Mouse (Mus musculus): ENCODE data around the gene Tgm1. TPM values are rescaled to one million over a fixed set of nuclear protein-coding genes. Genes with fewer than 3 reads are reported as not detected.

Tgm1 gene
- polyA plus RNA-seq (2021; fragmentation: Nextera tagmentation): 0.08 TPM in 1 of 2 replicates, not detected in the other
- long read RNA-seq, experiment 1: 0 reads
- long read RNA-seq, experiment 2: 0 reads

GRCm38 (mm10) chr14:55713729-55714122, at the start of gene Tgm1:
Tgm1 (minus strand) TSS chr14:55713926.

GRCm38 (mm10) chr14:55761163-55761562, 47.4 kb upstream of the Tgm1 start, which contains the start of gene Ltb4r2:
Ltb4r2 (plus strand) TSS chr14:55761428.

GRCm38 (mm10) chr14:55758363-55758784, 44.6 kb upstream of the Tgm1 start, which contains the start of gene Cideb:
Cideb (minus strand) TSS chr14:55758458.

GRCm38 (mm10) chr14:55745180-55745860, 31.6 kb upstream of the Tgm1 start, which contains the start of the genes Dhrs1 and Nop9:
Dhrs1 (minus strand) TSS chr14:55745690.
Nop9 (plus strand) TSS chr14:55745693.

GRCm38 (mm10) chr14:55721700-55722437, 8.1 kb upstream of the Tgm1 start, which contains the start of gene Rabggta:
Rabggta (minus strand) TSS chr14:55722263.

GRCm38 (mm10) chr14:55681160-55682117, 32.3 kb downstream of the Tgm1 start, which contains the start of gene Tinf2:
Tinf2 (minus strand) TSS chr14:55681820.

GRCm38 (mm10) chr14:55671833-55672740, 41.6 kb downstream of the Tgm1 start, which contains the start of the genes Gmpr2 and Nedd8:
Gmpr2 (plus strand) TSS chr14:55671941.
Nedd8 (minus strand) TSS chr14:55672124.

GRCm38 (mm10) chr14:55659960-55660573, 53.7 kb downstream of the Tgm1 start, which contains the start of gene Mdp1:
Mdp1 (minus strand) TSS chr14:55660508.

Other genes starting within 250 kb of the Tgm1 start
- 22.5 and 23.0 TPM in 2 replicates for gene Dhrs4, start 235.2 kb downstream of the Tgm1 start, polyA plus RNA-seq (2021; fragmentation: Nextera tagmentation)
- 1.8 and 2.9 TPM in 2 replicates for gene Carmil3, start 223.3 kb downstream of the Tgm1 start, polyA plus RNA-seq (2021; fragmentation: Nextera tagmentation)
- 661 and 751 TPM in 2 replicates for gene Cpne6, start 203.5 kb downstream of the Tgm1 start, polyA plus RNA-seq (2021; fragmentation: Nextera tagmentation)
- gene Nrl, start 188.9 kb downstream of the Tgm1 start, polyA plus RNA-seq (2021; fragmentation: Nextera tagmentation): 0.13 TPM in 1 of 2 replicates, not detected in the other
- gene Pck2, start 173.7 kb downstream of the Tgm1 start, polyA plus RNA-seq (2021; fragmentation: Nextera tagmentation): 28.8 and 36.0 TPM in 2 replicates
- 70.4 and 77.7 TPM in 2 replicates for gene Dcaf11, start 153.9 kb downstream of the Tgm1 start, polyA plus RNA-seq (2021; fragmentation: Nextera tagmentation)
- not detected in 2 replicates for gene A730061H03Rik, start 153.5 kb downstream of the Tgm1 start, polyA plus RNA-seq (2021; fragmentation: Nextera tagmentation)
- not detected in 2 replicates for gene Fitm1, start 138.3 kb downstream of the Tgm1 start, polyA plus RNA-seq (2021; fragmentation: Nextera tagmentation)
- 54.2 and 58.9 TPM in 2 replicates for gene Psme1, start 135.8 kb downstream of the Tgm1 start, polyA plus RNA-seq (2021; fragmentation: Nextera tagmentation)
- 151 and 161 TPM in 2 replicates for gene Emc9, start 128.6 kb downstream of the Tgm1 start, polyA plus RNA-seq (2021; fragmentation: Nextera tagmentation)
- gene Psme2, start 122.8 kb downstream of the Tgm1 start, polyA plus RNA-seq (2021; fragmentation: Nextera tagmentation): 115 TPM in 2 replicates
- 6.5 and 11.3 TPM in 2 replicates for gene Rnf31, start 122.2 kb downstream of the Tgm1 start, polyA plus RNA-seq (2021; fragmentation: Nextera tagmentation)
- 4.6 and 5.9 TPM in 2 replicates for gene Irf9, start 110.4 kb downstream of the Tgm1 start, polyA plus RNA-seq (2021; fragmentation: Nextera tagmentation)
- gene Rec8, start 95.9 kb downstream of the Tgm1 start, polyA plus RNA-seq (2021; fragmentation: Nextera tagmentation): 0.78 and 0.95 TPM in 2 replicates
- 48.5 and 50.1 TPM in 2 replicates for gene Ipo4, start 78.0 kb downstream of the Tgm1 start, polyA plus RNA-seq (2021; fragmentation: Nextera tagmentation)
- 0.14 and 0.48 TPM in 2 replicates for gene Gm49378, start 76.0 kb downstream of the Tgm1 start, polyA plus RNA-seq (2021; fragmentation: Nextera tagmentation)
- 32.7 and 36.4 TPM in 2 replicates for gene Tm9sf1, start 70.1 kb downstream of the Tgm1 start, polyA plus RNA-seq (2021; fragmentation: Nextera tagmentation)
- gene Tssk4, start 63.7 kb downstream of the Tgm1 start, polyA plus RNA-seq (2021; fragmentation: Nextera tagmentation): 0.11 and 0.29 TPM in 2 replicates
- 62.3 and 63.2 TPM in 2 replicates for gene Mdp1, start 53.4 kb downstream of the Tgm1 start, polyA plus RNA-seq (2021; fragmentation: Nextera tagmentation)
- 24.9 and 27.8 TPM in 2 replicates for gene Gmpr2, start 42.0 kb downstream of the Tgm1 start, polyA plus RNA-seq (2021; fragmentation: Nextera tagmentation)
- gene Nedd8, start 41.8 kb downstream of the Tgm1 start, polyA plus RNA-seq (2021; fragmentation: Nextera tagmentation): 665 and 692 TPM in 2 replicates
- gene Tinf2, start 32.1 kb downstream of the Tgm1 start, polyA plus RNA-seq (2021; fragmentation: Nextera tagmentation): 8.2 and 9.7 TPM in 2 replicates
- gene Rabggta, start 8.3 kb upstream of the Tgm1 start, polyA plus RNA-seq (2021; fragmentation: Nextera tagmentation): 31.9 and 38.2 TPM in 2 replicates
- gene Dhrs1, start 31.8 kb upstream of the Tgm1 start, polyA plus RNA-seq (2021; fragmentation: Nextera tagmentation): 123 and 128 TPM in 2 replicates
- 8.1 and 8.5 TPM in 2 replicates for gene Nop9, start 31.8 kb upstream of the Tgm1 start, polyA plus RNA-seq (2021; fragmentation: Nextera tagmentation)
- 3.9 and 5.8 TPM in 2 replicates for gene Cideb, start 44.5 kb upstream of the Tgm1 start, polyA plus RNA-seq (2021; fragmentation: Nextera tagmentation)
- 0.16 and 0.54 TPM in 2 replicates for gene Ltb4r2, start 47.5 kb upstream of the Tgm1 start, polyA plus RNA-seq (2021; fragmentation: Nextera tagmentation)
- 0.26 TPM in 1 of 2 replicates, not detected in the other for gene Ltb4r1, start 52.0 kb upstream of the Tgm1 start, polyA plus RNA-seq (2021; fragmentation: Nextera tagmentation)
- gene Adcy4, start 70.2 kb upstream of the Tgm1 start, polyA plus RNA-seq (2021; fragmentation: Nextera tagmentation): 1.4 TPM in 2 replicates
- 0.45 and 0.55 TPM in 2 replicates for gene Ripk3, start 74.9 kb upstream of the Tgm1 start, polyA plus RNA-seq (2021; fragmentation: Nextera tagmentation)
- 0.25 TPM in 1 of 2 replicates, not detected in the other for gene Nfatc4, start 109.2 kb upstream of the Tgm1 start, polyA plus RNA-seq (2021; fragmentation: Nextera tagmentation)
- gene Nynrin, start 140.1 kb upstream of the Tgm1 start, polyA plus RNA-seq (2021; fragmentation: Nextera tagmentation): 0.49 and 0.88 TPM in 2 replicates
- gene Cbln3, start 170.5 kb upstream of the Tgm1 start, polyA plus RNA-seq (2021; fragmentation: Nextera tagmentation): 0.06 and 0.09 TPM in 2 replicates
- gene Khnyn, start 171.0 kb upstream of the Tgm1 start, polyA plus RNA-seq (2021; fragmentation: Nextera tagmentation): 2.3 and 2.4 TPM in 2 replicates
- 160 TPM in 2 replicates for gene Sdr39u1, start 186.4 kb upstream of the Tgm1 start, polyA plus RNA-seq (2021; fragmentation: Nextera tagmentation)
- gene Cma1, start 230.7 kb upstream of the Tgm1 start, polyA plus RNA-seq (2021; fragmentation: Nextera tagmentation): 0.30 TPM in 1 of 2 replicates, not detected in the other
- gene Cma2, start 237.1 kb upstream of the Tgm1 start, polyA plus RNA-seq (2021; fragmentation: Nextera tagmentation): not detected in 2 replicates